Mouse (Mus musculus): ENCODE data around the gene Fam13c. TPM values are rescaled to one million over a fixed set of nuclear protein-coding genes. Genes with fewer than 3 reads are reported as not detected.

Fam13c gene
- polyA plus RNA-seq, 1 experiment = 0.69 TPM

GRCm38 (mm10) chr10:70563636-70564035 is 123.4 kb downstream of the Fam13c start:
- TF ChIP-seq CTCF (IDR thresholded peaks at IDR 0.05; ENCODE audit: borderline replicate concordance, control insufficient read depth, extremely low read depth, insufficient read depth, low read length, poor library complexity) (no peak), POLR2A (IDR thresholded peaks at IDR 0.05; ENCODE audit: control insufficient read depth, extremely low read depth, insufficient read depth, low read length, poor library complexity) (no peak)
- no peak overlapping the region for H3K27ac ChIP-seq (ENCODE audit: control insufficient read depth, insufficient read depth, low read length)
- WGBS = 23% methylated on average over 3 of the region's 3 CpGs
- DNase-seq = peak; percentile 7
- no peaks in the 10 kb centered on the region for H3K27me3 ChIP-seq (ENCODE audit: control insufficient read depth, insufficient read depth, low read length)
- no peaks in the 10 kb centered on the region for H3K4me1 ChIP-seq (replicated peaks; ENCODE audit: control insufficient read depth, insufficient read depth, low read length)
- H3K4me3 ChIP-seq (ENCODE audit: control insufficient read depth, insufficient read depth, low read length) = no peak overlapping the region
- H3K36me3 ChIP-seq (ENCODE audit: control insufficient read depth, insufficient read depth, low read length) = no peaks in the 10 kb centered on the region

GRCm38 (mm10) chr10:70581556-70582211 is 141.4 kb downstream of the Fam13c start:
- DNase-seq = no peak
- Histone ChIP-seq H3K27ac (ENCODE audit: control insufficient read depth, insufficient read depth, low read length) (no peak overlapping the region), H3K27me3 (ENCODE audit: control insufficient read depth, insufficient read depth, low read length) (no peaks in the 10 kb centered on the region), H3K4me3 (ENCODE audit: control insufficient read depth, insufficient read depth, low read length) (no peak overlapping the region), H3K4me1 (replicated peaks; ENCODE audit: control insufficient read depth, insufficient read depth, low read length) (no peaks in the 10 kb centered on the region), H3K36me3 (ENCODE audit: control insufficient read depth, insufficient read depth, low read length) (no peaks in the 10 kb centered on the region)
- TF ChIP-seq CTCF (IDR thresholded peaks at IDR 0.05; ENCODE audit: borderline replicate concordance, control insufficient read depth, extremely low read depth, insufficient read depth, low read length, poor library complexity) (no peak), POLR2A (IDR thresholded peaks at IDR 0.05; ENCODE audit: control insufficient read depth, extremely low read depth, insufficient read depth, low read length, poor library complexity) (no peak)
- WGBS = 67% methylated on average over 7 of the region's 7 CpGs

GRCm38 (mm10) chr10:70584171-70584570 is 143.9 kb downstream of the Fam13c start:
- H3K27ac ChIP-seq (ENCODE audit: control insufficient read depth, insufficient read depth, low read length) = no peak overlapping the region
- WGBS = 90% methylated on average over 1 of the region's 1 CpGs
- no peaks in the 10 kb centered on the region for H3K4me1 ChIP-seq (replicated peaks; ENCODE audit: control insufficient read depth, insufficient read depth, low read length)
- no peaks in the 10 kb centered on the region for H3K36me3 ChIP-seq (ENCODE audit: control insufficient read depth, insufficient read depth, low read length)
- DNase-seq = no peak
- H3K4me3 ChIP-seq (ENCODE audit: control insufficient read depth, insufficient read depth, low read length) = no peak overlapping the region
- TF ChIP-seq CTCF (IDR thresholded peaks at IDR 0.05; ENCODE audit: borderline replicate concordance, control insufficient read depth, extremely low read depth, insufficient read depth, low read length, poor library complexity) = no peak
- no peak for TF ChIP-seq POLR2A (IDR thresholded peaks at IDR 0.05; ENCODE audit: control insufficient read depth, extremely low read depth, insufficient read depth, low read length, poor library complexity)
- H3K27me3 ChIP-seq (ENCODE audit: control insufficient read depth, insufficient read depth, low read length) = no peaks in the 10 kb centered on the region

GRCm38 (mm10) chr10:70586876-70587405 is 146.7 kb downstream of the Fam13c start:
- Histone ChIP-seq H3K27ac (ENCODE audit: control insufficient read depth, insufficient read depth, low read length) (no peak overlapping the region), H3K4me3 (ENCODE audit: control insufficient read depth, insufficient read depth, low read length) (no peak overlapping the region), H3K4me1 (replicated peaks; ENCODE audit: control insufficient read depth, insufficient read depth, low read length) (no peaks in the 10 kb centered on the region), H3K27me3 (ENCODE audit: control insufficient read depth, insufficient read depth, low read length) (no peaks in the 10 kb centered on the region), H3K36me3 (ENCODE audit: control insufficient read depth, insufficient read depth, low read length) (no peaks in the 10 kb centered on the region)
- DNase-seq = no peak
- 73% methylated on average over 3 of the region's 3 CpGs for WGBS
- no peak for TF ChIP-seq CTCF (IDR thresholded peaks at IDR 0.05; ENCODE audit: borderline replicate concordance, control insufficient read depth, extremely low read depth, insufficient read depth, low read length, poor library complexity)
- no peak for TF ChIP-seq POLR2A (IDR thresholded peaks at IDR 0.05; ENCODE audit: control insufficient read depth, extremely low read depth, insufficient read depth, low read length, poor library complexity)

GRCm38 (mm10) chr10:70594007-70594406 is 153.7 kb downstream of the Fam13c start:
- Histone ChIP-seq H3K4me1 (replicated peaks; ENCODE audit: control insufficient read depth, insufficient read depth, low read length) (no peaks in the 10 kb centered on the region; the same call in 1 of the 2 replicates), H3K36me3 (ENCODE audit: control insufficient read depth, insufficient read depth, low read length) (no peaks in the 10 kb centered on the region), H3K4me3 (ENCODE audit: control insufficient read depth, insufficient read depth, low read length) (no peak overlapping the region), H3K27me3 (ENCODE audit: control insufficient read depth, insufficient read depth, low read length) (peaks cover 9% of the 10 kb centered on the region; the same call in 1 of the 2 replicates), H3K27ac (ENCODE audit: control insufficient read depth, insufficient read depth, low read length) (no peak overlapping the region)
- DNase-seq = no peak
- TF ChIP-seq POLR2A (IDR thresholded peaks at IDR 0.05; ENCODE audit: control insufficient read depth, extremely low read depth, insufficient read depth, low read length, poor library complexity) (no peak), CTCF (IDR thresholded peaks at IDR 0.05; ENCODE audit: borderline replicate concordance, control insufficient read depth, extremely low read depth, insufficient read depth, low read length, poor library complexity) (no peak)
- WGBS = 63% methylated on average over 1 of the region's 1 CpGs

GRCm38 (mm10) chr10:70598081-70598515 is 157.8 kb downstream of the Fam13c start:
- peaks cover 7% of the 10 kb centered on the region; the same call in 1 of the 2 replicates for H3K4me1 ChIP-seq (replicated peaks; ENCODE audit: control insufficient read depth, insufficient read depth, low read length)
- no peak for DNase-seq
- no peak overlapping the region for H3K4me3 ChIP-seq (ENCODE audit: control insufficient read depth, insufficient read depth, low read length)
- H3K36me3 ChIP-seq (ENCODE audit: control insufficient read depth, insufficient read depth, low read length) = no peaks in the 10 kb centered on the region
- H3K27me3 ChIP-seq (ENCODE audit: control insufficient read depth, insufficient read depth, low read length) = peaks cover 9% of the 10 kb centered on the region; the same call in 1 of the 2 replicates
- TF ChIP-seq CTCF (IDR thresholded peaks at IDR 0.05; ENCODE audit: borderline replicate concordance, control insufficient read depth, extremely low read depth, insufficient read depth, low read length, poor library complexity) = no peak
- no peak for TF ChIP-seq POLR2A (IDR thresholded peaks at IDR 0.05; ENCODE audit: control insufficient read depth, extremely low read depth, insufficient read depth, low read length, poor library complexity)
- 22% methylated on average over 10 of the region's 10 CpGs for WGBS
- no peak overlapping the region for H3K27ac ChIP-seq (ENCODE audit: control insufficient read depth, insufficient read depth, low read length)
